Mouse (Mus musculus) limb, embryonic 11.5 days (tissue): ENCODE data around the gene Timm17a. TPM values are rescaled to one million over a fixed set of nuclear protein-coding genes. Genes with fewer than 3 reads are reported as not detected.

Experiments
- ATAC-seq: fragments of 200-750 bp; cut with Nextera tagmentation; 2 replicates; pipeline ENCODE4 v1.8.0; 2017; ENCODE audit warnings: low read depth; ENCODE audit not compliant: insufficient number of reproducible peaks, low FRiP score, low TSS enrichment
- DNase-seq: peaks from one replicate; pipeline ENCODE4 v3.0.0-alpha.2; 2015; ENCODE audit warnings: low spot score
- H3K27ac ChIP-seq: fragments of 300-500 bp; sonication (generic); replicated peaks from 2 replicates; pipeline ENCODE4 v1.5.1; 2014; ENCODE audit warnings: low read depth, mild to moderate bottlenecking, low read length
- H3K27me3 ChIP-seq: fragments of 300-500 bp; sonication (generic); 2 replicates; pipeline ENCODE4 v1.6.1; 2014; ENCODE audit warnings: mild to moderate bottlenecking, low read length, mixed read lengths; ENCODE audit not compliant: control insufficient read depth, insufficient read depth
- H3K36me3 ChIP-seq: fragments of 300-500 bp; sonication (generic); 2 replicates; pipeline ENCODE4 v1.6.1; 2014; ENCODE audit warnings: mild to moderate bottlenecking, low read length, moderate library complexity, mixed read lengths; ENCODE audit not compliant: control insufficient read depth, insufficient read depth
- H3K4me1 ChIP-seq: fragments of 300-500 bp; sonication (generic); 2 replicates; pipeline ENCODE4 v1.6.1; 2014; ENCODE audit warnings: low read length, mixed read lengths; ENCODE audit not compliant: control insufficient read depth, insufficient read depth
- H3K4me2 ChIP-seq: fragments of 300-500 bp; sonication (generic); 2 replicates; pipeline ENCODE4 v1.6.1; 2014; ENCODE audit warnings: low read depth, mild to moderate bottlenecking, moderate library complexity; ENCODE audit not compliant: severe bottlenecking
- H3K4me3 ChIP-seq: fragments of 300-500 bp; sonication (generic); 2 replicates; pipeline ENCODE4 v1.5.1; 2014; ENCODE audit warnings: low read depth, low read length
- H3K9ac ChIP-seq: fragments of 300-500 bp; sonication (generic); 2 replicates; pipeline ENCODE4 v1.6.1; 2014; ENCODE audit warnings: mild to moderate bottlenecking, low read length
- H3K9me3 ChIP-seq: fragments of 300-500 bp; sonication (generic); 2 replicates; pipeline ENCODE4 v1.6.1; 2016; ENCODE audit warnings: low read length; ENCODE audit not compliant: control insufficient read depth
- WGBS: fragments of 180-500 bp; shearing (Covaris S2); extraction: QIAGEN DNeasy Blood & Tissue Kit; methylation state at CpG from one replicate; pipeline ENCODE4 v1.1.7; 2014; 5-methylcytosine and 5-hydroxymethylcytosine counted together
- polyA plus RNA-seq: library from polyadenylated mRNA; unstranded; fragments of >200 nt; fragmentation: Nextera tagmentation; extraction: Ambion mirVana; gene quantifications from 2 replicates; pipeline ENCODE4 v1.2.1, GENCODE M21; 2014

The Timm17a gene
- polyA plus RNA-seq, 1 experiment from 2014 or later: 189 TPM

GRCm38 (mm10) chr1:135341947-135342346 lies 28.4 kb upstream of the Timm17a start:
- ATAC-seq: no peak
- Histone ChIP-seq H3K36me3 (no peaks in the 10 kb centered on the region), H3K27ac (no peak overlapping the region), H3K4me2 (no peak overlapping the region), H3K4me3 (no peak overlapping the region), H3K27me3 (no peaks in the 10 kb centered on the region), H3K9ac (no peak overlapping the region), H3K9me3 (no peaks in the 10 kb centered on the region), H3K4me1 (no peaks in the 10 kb centered on the region)
- DNase-seq: no peak
- 91% methylated on average over 8 of the region's 8 CpGs for WGBS

GRCm38 (mm10) chr1:135330578-135330977 lies 17.0 kb upstream of the Timm17a start:
- no peak for DNase-seq
- Histone ChIP-seq H3K4me2 (no peak overlapping the region), H3K4me3 (no peak overlapping the region), H3K27me3 (no peaks in the 10 kb centered on the region), H3K9me3 (no peaks in the 10 kb centered on the region), H3K36me3 (no peaks in the 10 kb centered on the region), H3K4me1 (0 out of 2 replicates have a peak, but pooled peaks cover 4% of the 10 kb centered on the region), H3K27ac (no peak overlapping the region), H3K9ac (no peak overlapping the region)
- ATAC-seq: no peak
- 71% methylated on average over 6 of the region's 6 CpGs for WGBS

- H3K4me1 ChIP-seq: peaks cover 12% of the 10 kb centered on the region; the same call in 1 of the 2 replicates
- no peaks in the 10 kb centered on the region for H3K36me3 ChIP-seq
- H3K4me2 ChIP-seq: no peak overlapping the region
- DNase-seq: no peak
- no peak overlapping the region for H3K4me3 ChIP-seq
- no peak for ATAC-seq
- WGBS: 57% methylated on average over 5 of the region's 5 CpGs
- no peak overlapping the region for H3K27ac ChIP-seq
- no peaks in the 10 kb centered on the region for H3K27me3 ChIP-seq
- H3K9me3 ChIP-seq: no peaks in the 10 kb centered on the region
- H3K9ac ChIP-seq: no peak overlapping the region
Measured at GRCm38 (mm10) chr1:135328368-135328767, 14.8 kb upstream of the Timm17a start.

- ATAC-seq: no peak
- Histone ChIP-seq H3K4me1 (peaks cover 12% of the 10 kb centered on the region; the same call in 1 of the 2 replicates), H3K4me2 (no peak overlapping the region), H3K36me3 (no peaks in the 10 kb centered on the region), H3K27ac (no peak overlapping the region), H3K4me3 (no peak overlapping the region), H3K27me3 (no peaks in the 10 kb centered on the region), H3K9me3 (no peaks in the 10 kb centered on the region), H3K9ac (no peak overlapping the region)
- WGBS: 87% methylated on average over 2 of the region's 2 CpGs
- DNase-seq: no peak
Measured at GRCm38 (mm10) chr1:135325934-135326333, 12.4 kb upstream of the Timm17a start.

- H3K4me3 ChIP-seq: no peak within 1 kb of the TSS
- H3K4me1 ChIP-seq: peaks cover 12% of the 10 kb centered on the region; the same call in 1 of the 2 replicates
- 9% methylated on average over 8 of the region's 8 CpGs for WGBS
- H3K27ac ChIP-seq: no peak within 1 kb of the TSS
- H3K36me3 ChIP-seq: no peaks in the 10 kb centered on the region
- ATAC-seq (peak; percentile 82), DNase-seq (peak; percentile 85)
- H3K27me3 ChIP-seq: no peaks in the 10 kb centered on the region
- no peaks in the 10 kb centered on the region for H3K9me3 ChIP-seq
- H3K9ac ChIP-seq: no peak within 1 kb of the TSS
- peak within 1 kb of the TSS; percentile 32 for H3K4me2 ChIP-seq
Measured at GRCm38 (mm10) chr1:135324571-135324970, 11.0 kb upstream of the Timm17a start, which contains the start of gene Lmod1. Gene Lmod1 (plus strand): TSS chr1:135324807.

- Histone ChIP-seq H3K4me2 (no peak overlapping the region), H3K27ac (no peak overlapping the region), H3K9me3 (no peaks in the 10 kb centered on the region), H3K36me3 (no peaks in the 10 kb centered on the region), H3K4me1 (peaks cover 10% of the 10 kb centered on the region; the same call in 1 of the 2 replicates), H3K9ac (no peak overlapping the region), H3K4me3 (no peak overlapping the region), H3K27me3 (no peaks in the 10 kb centered on the region)
- DNase-seq (no peak), ATAC-seq (no peak)
- WGBS: 77% methylated on average over 7 of the region's 7 CpGs
Measured at GRCm38 (mm10) chr1:135323367-135323901, 9.9 kb upstream of the Timm17a start.

- 91% methylated on average over 4 of the region's 4 CpGs for WGBS
- Histone ChIP-seq H3K9me3 (no peaks in the 10 kb centered on the region), H3K4me2 (peak overlapping the region; percentile 74), H3K27ac (no peak overlapping the region), H3K27me3 (no peaks in the 10 kb centered on the region), H3K4me3 (peak overlapping the region; percentile 96), H3K9ac (no peak overlapping the region), H3K36me3 (peaks cover 13% of the 10 kb centered on the region; the same call in 1 of the 2 replicates), H3K4me1 (peaks cover 7% of the 10 kb centered on the region)
- no peak for ATAC-seq
- DNase-seq: no peak
Measured at GRCm38 (mm10) chr1:135312201-135312600, 1.4 kb downstream of the Timm17a start.

- Histone ChIP-seq H3K27me3 (no peaks in the 10 kb centered on the region), H3K9ac (no peak overlapping the region), H3K4me3 (no peak overlapping the region), H3K36me3 (peaks cover 13% of the 10 kb centered on the region; the same call in 1 of the 2 replicates), H3K9me3 (no peaks in the 10 kb centered on the region), H3K4me2 (no peak overlapping the region), H3K27ac (no peak overlapping the region), H3K4me1 (peaks cover 7% of the 10 kb centered on the region)
- no peak for ATAC-seq
- WGBS: 78% methylated on average over 6 of the region's 6 CpGs
- no peak for DNase-seq
Measured at GRCm38 (mm10) chr1:135311356-135311755, 2.2 kb downstream of the Timm17a start.

GRCm38 (mm10) chr1:135290908-135291307 lies 22.7 kb downstream of the Timm17a start:
- no peak overlapping the region for H3K4me2 ChIP-seq
- ATAC-seq: no peak

More at GRCm38 (mm10) chr1:135290908-135291307, 22.7 kb downstream of the Timm17a start:
- 85% methylated on average over 5 of the region's 5 CpGs for WGBS
- no peak for DNase-seq
- Histone ChIP-seq H3K9me3 (no peaks in the 10 kb centered on the region), H3K27ac (no peak overlapping the region), H3K36me3 (peaks cover 7% of the 10 kb centered on the region), H3K9ac (no peak overlapping the region), H3K4me1 (no peaks in the 10 kb centered on the region), H3K4me3 (no peak overlapping the region), H3K27me3 (no peaks in the 10 kb centered on the region)
